Mouse (Mus musculus) liver, embryonic 13.5 days (tissue): ENCODE results near the gene Sh3tc1. TPM values are rescaled to one million over a fixed set of nuclear protein-coding genes. Genes with fewer than 3 reads are reported as not detected.

ENCODE experiments used
- ATAC-seq: fragments of 200-750 bp; cut with Nextera tagmentation; 2 replicates; pipeline ENCODE4 v1.8.0; 2017; ENCODE audit warnings: low read depth, mild to moderate bottlenecking, moderate number of reproducible peaks, moderate library complexity
- DNase-seq: peaks from one replicate; pipeline ENCODE4 v3.0.0; 2022
- H3K27ac ChIP-seq: fragments of 300-500 bp; sonication (generic); 2 replicates; pipeline ENCODE4 v1.5.1; 2015; ENCODE audit warnings: moderate library complexity, mild to moderate bottlenecking, inconsistent platforms
- H3K27me3 ChIP-seq: fragments of 300-500 bp; sonication (generic); 2 replicates; pipeline ENCODE4 v1.6.1; 2015; ENCODE audit warnings: mild to moderate bottlenecking, inconsistent platforms
- H3K36me3 ChIP-seq: fragments of 300-500 bp; sonication (generic); 2 replicates; pipeline ENCODE4 v1.6.1; 2015; ENCODE audit warnings: mild to moderate bottlenecking, inconsistent platforms
- H3K4me1 ChIP-seq: fragments of 300-500 bp; sonication (generic); replicated peaks from 2 replicates; pipeline ENCODE4 v1.6.1; 2015; ENCODE audit warnings: inconsistent platforms
- H3K4me2 ChIP-seq: fragments of 300-500 bp; sonication (generic); 2 replicates; pipeline ENCODE4 v1.6.1; 2015; ENCODE audit warnings: inconsistent platforms, mild to moderate bottlenecking, moderate library complexity
- H3K4me3 ChIP-seq: fragments of 300-500 bp; sonication (generic); replicated peaks from 2 replicates; pipeline ENCODE4 v1.5.1; 2015; ENCODE audit warnings: mild to moderate bottlenecking, inconsistent platforms
- H3K9ac ChIP-seq: fragments of 300-500 bp; sonication (generic); 2 replicates; pipeline ENCODE4 v1.6.1; 2015; ENCODE audit warnings: mild to moderate bottlenecking, inconsistent platforms
- H3K9me3 ChIP-seq: fragments of 300-500 bp; sonication (generic); replicated peaks from 2 replicates; pipeline ENCODE4 v1.6.1; 2016; ENCODE audit warnings: inconsistent platforms
- WGBS: fragments of 180-500 bp; shearing (Covaris S2); methylation state at CpG from one replicate; pipeline ENCODE4 v1.1.7; 2015; ENCODE audit not compliant: insufficient replicate concordance; 5-methylcytosine and 5-hydroxymethylcytosine counted together
- polyA plus RNA-seq: library from polyadenylated mRNA; unstranded; fragments of >200 nt; fragmentation: Nextera tagmentation; extraction: Ambion mirVana; gene quantifications from 2 replicates; pipeline ENCODE4 v1.2.1, GENCODE M21; 2015

Sh3tc1 gene
- polyA plus RNA-seq: 2.1 TPM in 2 replicates

- H3K4me2 ChIP-seq: no peak within 1 kb of the TSS
- H3K4me1 ChIP-seq: peaks cover 15% of the 10 kb centered on the region
- peaks cover 27% of the 10 kb centered on the region for H3K27me3 ChIP-seq
- WGBS: 29% methylated on average over 10 of the region's 10 CpGs
- no peak for DNase-seq
- H3K4me3 ChIP-seq: no peak within 1 kb of the TSS
- no peak within 1 kb of the TSS for H3K27ac ChIP-seq
- H3K9me3 ChIP-seq: no peaks in the 10 kb centered on the region
- no peaks in the 10 kb centered on the region for H3K36me3 ChIP-seq
- no peak within 1 kb of the TSS for H3K9ac ChIP-seq
- ATAC-seq: peak; percentile 45; the same call in 1 of the 2 replicates
Measured at GRCm38 (mm10) chr5:35739536-35740278, at the start of gene Sh3tc1. Sh3tc1 (minus strand) TSS chr5:35739987.

GRCm38 (mm10) chr5:35788719-35789118, 48.9 kb upstream of the Sh3tc1 start:
- DNase-seq (no peak), ATAC-seq (no peak)
- Histone ChIP-seq H3K27ac (no peak overlapping the region), H3K36me3 (no peaks in the 10 kb centered on the region), H3K4me2 (no peak overlapping the region), H3K4me3 (no peak overlapping the region), H3K4me1 (peaks cover 16% of the 10 kb centered on the region), H3K9me3 (no peaks in the 10 kb centered on the region), H3K27me3 (no peaks in the 10 kb centered on the region), H3K9ac (no peak overlapping the region)
- WGBS: 60% methylated on average over 6 of the region's 6 CpGs

- ATAC-seq (no peak), DNase-seq (no peak)
- H3K9ac ChIP-seq: no peak overlapping the region
- H3K4me1 ChIP-seq: peaks cover 16% of the 10 kb centered on the region
- WGBS: 70% methylated on average over 12 of the region's 12 CpGs
- no peaks in the 10 kb centered on the region for H3K36me3 ChIP-seq
- H3K9me3 ChIP-seq: no peaks in the 10 kb centered on the region
- no peak overlapping the region for H3K4me2 ChIP-seq
- H3K27ac ChIP-seq: no peak overlapping the region
- no peaks in the 10 kb centered on the region for H3K27me3 ChIP-seq
- no peak overlapping the region for H3K4me3 ChIP-seq
Measured at GRCm38 (mm10) chr5:35787847-35788246, 48.1 kb upstream of the Sh3tc1 start.

- Histone ChIP-seq H3K9ac (no peak overlapping the region), H3K27ac (no peak overlapping the region), H3K36me3 (no peaks in the 10 kb centered on the region), H3K4me2 (no peak overlapping the region), H3K9me3 (no peaks in the 10 kb centered on the region), H3K4me1 (peaks cover 12% of the 10 kb centered on the region), H3K4me3 (no peak overlapping the region), H3K27me3 (no peaks in the 10 kb centered on the region)
- WGBS: 45% methylated on average over 7 of the region's 7 CpGs
- DNase-seq (no peak), ATAC-seq (no peak)
Measured at GRCm38 (mm10) chr5:35785853-35786252, 46.1 kb upstream of the Sh3tc1 start.

- Histone ChIP-seq H3K27ac (no peak overlapping the region), H3K9me3 (no peaks in the 10 kb centered on the region), H3K4me3 (no peak overlapping the region), H3K27me3 (no peaks in the 10 kb centered on the region), H3K4me1 (no peaks in the 10 kb centered on the region), H3K4me2 (no peak overlapping the region), H3K36me3 (no peaks in the 10 kb centered on the region), H3K9ac (no peak overlapping the region)
- ATAC-seq: no peak
- WGBS: 53% methylated on average over 10 of the region's 10 CpGs
- DNase-seq: no peak
Measured at GRCm38 (mm10) chr5:35782648-35783180, 42.9 kb upstream of the Sh3tc1 start.

- DNase-seq: no peak
- WGBS: 33% methylated on average over 3 of the region's 3 CpGs
- Histone ChIP-seq H3K27ac (no peak overlapping the region), H3K36me3 (no peaks in the 10 kb centered on the region), H3K9me3 (no peaks in the 10 kb centered on the region), H3K4me3 (no peak overlapping the region), H3K9ac (no peak overlapping the region), H3K4me2 (no peak overlapping the region), H3K27me3 (no peaks in the 10 kb centered on the region), H3K4me1 (no peaks in the 10 kb centered on the region)
- ATAC-seq: no peak
Measured at GRCm38 (mm10) chr5:35781116-35781515, 41.3 kb upstream of the Sh3tc1 start.

GRCm38 (mm10) chr5:35774137-35774424, 34.3 kb upstream of the Sh3tc1 start:
- Histone ChIP-seq H3K9me3 (no peaks in the 10 kb centered on the region), H3K4me1 (peaks cover 6% of the 10 kb centered on the region; the same call in 1 of the 2 replicates), H3K4me3 (no peak overlapping the region), H3K4me2 (no peak overlapping the region), H3K36me3 (no peaks in the 10 kb centered on the region), H3K27me3 (no peaks in the 10 kb centered on the region), H3K27ac (no peak overlapping the region), H3K9ac (no peak overlapping the region)
- ATAC-seq (no peak), DNase-seq (no peak)
- WGBS: 41% methylated on average over 6 of the region's 6 CpGs

- ATAC-seq: no peak
- 64% methylated on average over 12 of the region's 13 CpGs for WGBS
- no peak overlapping the region for H3K4me3 ChIP-seq
- no peaks in the 10 kb centered on the region for H3K36me3 ChIP-seq
- peaks cover 6% of the 10 kb centered on the region; the same call in 1 of the 2 replicates for H3K4me1 ChIP-seq
- no peak overlapping the region for H3K9ac ChIP-seq
- no peak overlapping the region for H3K4me2 ChIP-seq
- H3K27me3 ChIP-seq: no peaks in the 10 kb centered on the region
- no peak for DNase-seq
- H3K9me3 ChIP-seq: no peaks in the 10 kb centered on the region
- no peak overlapping the region for H3K27ac ChIP-seq
Measured at GRCm38 (mm10) chr5:35773274-35774136, 33.7 kb upstream of the Sh3tc1 start.

- DNase-seq (no peak), ATAC-seq (no peak)
- no peak overlapping the region for H3K27ac ChIP-seq
- H3K9me3 ChIP-seq: no peaks in the 10 kb centered on the region
- no peaks in the 10 kb centered on the region for H3K27me3 ChIP-seq
- no peak overlapping the region for H3K9ac ChIP-seq
- no peak overlapping the region for H3K4me2 ChIP-seq
- no peaks in the 10 kb centered on the region for H3K36me3 ChIP-seq
- no peak overlapping the region for H3K4me3 ChIP-seq
- peaks cover 6% of the 10 kb centered on the region; the same call in 1 of the 2 replicates for H3K4me1 ChIP-seq
- 54% methylated on average over 14 of the region's 14 CpGs for WGBS
Measured at GRCm38 (mm10) chr5:35770891-35771663, 31.3 kb upstream of the Sh3tc1 start.

GRCm38 (mm10) chr5:35770246-35770645, 30.5 kb upstream of the Sh3tc1 start:
- ATAC-seq (no peak), DNase-seq (no peak)
- H3K36me3 ChIP-seq: no peaks in the 10 kb centered on the region
- 75% methylated on average over 2 of the region's 2 CpGs for WGBS
- H3K4me2 ChIP-seq: no peak overlapping the region
- H3K4me3 ChIP-seq: no peak overlapping the region
- H3K9ac ChIP-seq: no peak overlapping the region
- no peaks in the 10 kb centered on the region for H3K27me3 ChIP-seq
- no peak overlapping the region for H3K27ac ChIP-seq
- H3K9me3 ChIP-seq: no peaks in the 10 kb centered on the region
- peaks cover 6% of the 10 kb centered on the region; the same call in 1 of the 2 replicates for H3K4me1 ChIP-seq

- H3K27ac ChIP-seq: no peak overlapping the region
- H3K9ac ChIP-seq: no peak overlapping the region
- no peaks in the 10 kb centered on the region for H3K27me3 ChIP-seq
- H3K4me2 ChIP-seq: no peak overlapping the region
- no peaks in the 10 kb centered on the region for H3K9me3 ChIP-seq
- H3K36me3 ChIP-seq: no peaks in the 10 kb centered on the region
- peaks cover 6% of the 10 kb centered on the region; the same call in 1 of the 2 replicates for H3K4me1 ChIP-seq
- WGBS: 59% methylated on average over 7 of the region's 7 CpGs
- DNase-seq (no peak), ATAC-seq (no peak)
- no peak overlapping the region for H3K4me3 ChIP-seq
Measured at GRCm38 (mm10) chr5:35768997-35769396, 29.2 kb upstream of the Sh3tc1 start.
